Mouse (Mus musculus): ENCODE measurements around the gene Pld5. TPM values are rescaled to one million over a fixed set of nuclear protein-coding genes. Genes with fewer than 3 reads are reported as not detected.

Pld5 gene
- total RNA-seq, 2 experiments from 2014 or later, result 7.5 to 8.5 TPM

GRCm38 (mm10) chr1:176074526-176074925 is 200.6 kb downstream of the Pld5 start:
- DNase-seq (ENCODE audit: low spot score in 2 of 2), result no peak
- intact Hi-C loops (cut with DNase I), result no loop called here

- DNase-seq (ENCODE audit: low spot score in 2 of 2), result no peak
Observed at GRCm38 (mm10) chr1:176065281-176065680, 209.8 kb downstream of the Pld5 start.

GRCm38 (mm10) chr1:176064471-176064870 is 210.6 kb downstream of the Pld5 start:
- no peak for DNase-seq (ENCODE audit: low spot score in 2 of 2)
- intact Hi-C loops (cut with DNase I), result no loop called here

More at GRCm38 (mm10) chr1:176065281-176065680, 209.8 kb downstream of the Pld5 start:
- intact Hi-C loops (cut with DNase I), result no loop called here

GRCm38 (mm10) chr1:176053653-176054052 is 221.5 kb downstream of the Pld5 start:
- intact Hi-C loops (cut with DNase I), result no loop called here
- DNase-seq (ENCODE audit: low spot score in 2 of 2), result no peak

GRCm38 (mm10) chr1:176046995-176047394 is 228.1 kb downstream of the Pld5 start:
- intact Hi-C loops (cut with DNase I), result no loop called here
- no peak for DNase-seq (ENCODE audit: low spot score in 2 of 2)

GRCm38 (mm10) chr1:176046375-176046774 is 228.7 kb downstream of the Pld5 start:
- intact Hi-C loops (cut with DNase I), result no loop called here

GRCm38 (mm10) chr1:176043056-176043455 is 232.1 kb downstream of the Pld5 start:
- intact Hi-C loops (cut with DNase I), result no loop called here
- no peak for DNase-seq (ENCODE audit: low spot score in 2 of 2)

More at GRCm38 (mm10) chr1:176046375-176046774, 228.7 kb downstream of the Pld5 start:
- no peak for DNase-seq (ENCODE audit: low spot score in 2 of 2)

- DNase-seq (ENCODE audit: low spot score in 2 of 2), result no peak
- intact Hi-C loops (cut with DNase I), result no loop called here
Observed at GRCm38 (mm10) chr1:176039923-176040322, 235.2 kb downstream of the Pld5 start.

GRCm38 (mm10) chr1:176036028-176036427 is 239.1 kb downstream of the Pld5 start:
- intact Hi-C loops (cut with DNase I), result no loop called here

GRCm38 (mm10) chr1:176034699-176035098 is 240.4 kb downstream of the Pld5 start:
- DNase-seq (ENCODE audit: low spot score in 2 of 2), result no peak
- intact Hi-C loops (cut with DNase I), result no loop called here

More at GRCm38 (mm10) chr1:176036028-176036427, 239.1 kb downstream of the Pld5 start:
- DNase-seq (ENCODE audit: low spot score in 2 of 2), result no peak

- intact Hi-C loops (cut with DNase I), result no loop called here
- no peak for DNase-seq (ENCODE audit: low spot score in 2 of 2)
Observed at GRCm38 (mm10) chr1:176033698-176034097, 241.4 kb downstream of the Pld5 start.

GRCm38 (mm10) chr1:176029063-176029462 is 246.0 kb downstream of the Pld5 start:
- no peak for DNase-seq (ENCODE audit: low spot score in 2 of 2)
- intact Hi-C loops (cut with DNase I), result no loop called here

GRCm38 (mm10) chr1:176028397-176028796 is 246.7 kb downstream of the Pld5 start:
- DNase-seq (ENCODE audit: low spot score in 2 of 2), result no peak

GRCm38 (mm10) chr1:176024501-176024900 is 250.6 kb downstream of the Pld5 start:
- intact Hi-C loops (cut with DNase I), result no loop called here
- DNase-seq (ENCODE audit: low spot score in 2 of 2), result no peak

More at GRCm38 (mm10) chr1:176028397-176028796, 246.7 kb downstream of the Pld5 start:
- intact Hi-C loops (cut with DNase I), result no loop called here

- no peak for DNase-seq (ENCODE audit: low spot score in 2 of 2)
- intact Hi-C loops (cut with DNase I), result no loop called here
Observed at GRCm38 (mm10) chr1:176018523-176018922, 256.6 kb downstream of the Pld5 start.

GRCm38 (mm10) chr1:176016076-176016475 is 259.0 kb downstream of the Pld5 start:
- intact Hi-C loops (cut with DNase I), result no loop called here

GRCm38 (mm10) chr1:176013497-176014268 is 261.4 kb downstream of the Pld5 start:
- intact Hi-C loops (cut with DNase I), result no loop called here
- no peak for DNase-seq (ENCODE audit: low spot score in 2 of 2)

More at GRCm38 (mm10) chr1:176016076-176016475, 259.0 kb downstream of the Pld5 start:
- no peak for DNase-seq (ENCODE audit: low spot score in 2 of 2)

GRCm38 (mm10) chr1:176011535-176011934 is 263.6 kb downstream of the Pld5 start:
- intact Hi-C loops (cut with DNase I), result no loop called here
- DNase-seq (ENCODE audit: low spot score in 2 of 2), result no peak

GRCm38 (mm10) chr1:176011072-176011471 is 264.0 kb downstream of the Pld5 start:
- intact Hi-C loops (cut with DNase I), result no loop called here
- DNase-seq (ENCODE audit: low spot score in 2 of 2), result no peak

- DNase-seq (ENCODE audit: low spot score in 2 of 2), result no peak
- intact Hi-C loops (cut with DNase I), result no loop called here
Observed at GRCm38 (mm10) chr1:176008411-176008810, 266.7 kb downstream of the Pld5 start.

GRCm38 (mm10) chr1:176000599-176000998 is 274.5 kb downstream of the Pld5 start:
- intact Hi-C loops (cut with DNase I), result no loop called here

More at GRCm38 (mm10) chr1:176000599-176000998, 274.5 kb downstream of the Pld5 start:
- DNase-seq (ENCODE audit: low spot score in 2 of 2), result no peak
